Mouse (Mus musculus): ENCODE results near the gene Tcp10c. TPM values are rescaled to one million over a fixed set of nuclear protein-coding genes. Genes with fewer than 3 reads are reported as not detected.
"Not testable (repeated sequence)": the region's sequence is repeated elsewhere in the genome, so short reads cannot be mapped to it uniquely, and the experiment has no call there.

The Tcp10c gene
- polyA plus RNA-seq, 1 experiment from 2014 or later = not detected

GRCm38 (mm10) chr17:13403527-13404131 lies 49.3 kb downstream of the Tcp10c start:
- H3K4me2 ChIP-seq (ENCODE audit: low read length); H3K4me3 ChIP-seq (replicated peaks; ENCODE audit: low read depth, low read length); H3K4me1 ChIP-seq (replicated peaks; ENCODE audit: insufficient read depth, low read length); H3K9ac ChIP-seq (ENCODE audit: low read depth, low read length); DNase-seq (ENCODE audit: low spot score); H3K36me3 ChIP-seq (ENCODE audit: insufficient read depth, low read length); H3K27ac ChIP-seq; H3K9me3 ChIP-seq (replicated peaks; ENCODE audit: low read length); ATAC-seq (replicated peaks; ENCODE audit: low FRiP score, low read depth); H3K27me3 ChIP-seq (ENCODE audit: insufficient read depth, low read length): not testable (repeated sequence)
- WGBS = 82% methylated on average over 5 of the region's 5 CpGs

- H3K4me1 ChIP-seq (replicated peaks; ENCODE audit: insufficient read depth, low read length); H3K27ac ChIP-seq; H3K27me3 ChIP-seq (ENCODE audit: insufficient read depth, low read length); H3K9ac ChIP-seq (ENCODE audit: low read depth, low read length); ATAC-seq (replicated peaks; ENCODE audit: low FRiP score, low read depth); H3K4me3 ChIP-seq (replicated peaks; ENCODE audit: low read depth, low read length); H3K36me3 ChIP-seq (ENCODE audit: insufficient read depth, low read length); H3K4me2 ChIP-seq (ENCODE audit: low read length); DNase-seq (ENCODE audit: low spot score); H3K9me3 ChIP-seq (replicated peaks; ENCODE audit: low read length): not testable (repeated sequence)
- WGBS = 88% methylated on average over 3 of the region's 3 CpGs
Measured at GRCm38 (mm10) chr17:13406023-13406422, 51.7 kb downstream of the Tcp10c start.

- H3K27ac ChIP-seq; H3K9me3 ChIP-seq (replicated peaks; ENCODE audit: low read length); ATAC-seq (replicated peaks; ENCODE audit: low FRiP score, low read depth); H3K4me1 ChIP-seq (replicated peaks; ENCODE audit: insufficient read depth, low read length); H3K4me3 ChIP-seq (replicated peaks; ENCODE audit: low read depth, low read length); H3K27me3 ChIP-seq (ENCODE audit: insufficient read depth, low read length); DNase-seq (ENCODE audit: low spot score); H3K36me3 ChIP-seq (ENCODE audit: insufficient read depth, low read length); H3K4me2 ChIP-seq (ENCODE audit: low read length); H3K9ac ChIP-seq (ENCODE audit: low read depth, low read length): not testable (repeated sequence)
- 86% methylated on average over 5 of the region's 6 CpGs for WGBS
Measured at GRCm38 (mm10) chr17:13406701-13407100, 52.3 kb downstream of the Tcp10c start.

- H3K36me3 ChIP-seq (ENCODE audit: insufficient read depth, low read length); H3K9ac ChIP-seq (ENCODE audit: low read depth, low read length); H3K27me3 ChIP-seq (ENCODE audit: insufficient read depth, low read length); H3K4me2 ChIP-seq (ENCODE audit: low read length); H3K9me3 ChIP-seq (replicated peaks; ENCODE audit: low read length); H3K4me3 ChIP-seq (replicated peaks; ENCODE audit: low read depth, low read length); H3K27ac ChIP-seq; H3K4me1 ChIP-seq (replicated peaks; ENCODE audit: insufficient read depth, low read length); DNase-seq (ENCODE audit: low spot score): not testable (repeated sequence)
- WGBS = 97% methylated on average over 3 of the region's 4 CpGs
- peak; percentile 38; the same call in 1 of the 2 replicates for ATAC-seq (replicated peaks; ENCODE audit: low FRiP score, low read depth)
Measured at GRCm38 (mm10) chr17:13407621-13408256, 53.4 kb downstream of the Tcp10c start.

- WGBS = 89% methylated on average over 9 of the region's 11 CpGs
- H3K4me1 ChIP-seq (replicated peaks; ENCODE audit: insufficient read depth, low read length); H3K27me3 ChIP-seq (ENCODE audit: insufficient read depth, low read length); ATAC-seq (replicated peaks; ENCODE audit: low FRiP score, low read depth); H3K4me2 ChIP-seq (ENCODE audit: low read length); H3K36me3 ChIP-seq (ENCODE audit: insufficient read depth, low read length); H3K9me3 ChIP-seq (replicated peaks; ENCODE audit: low read length); DNase-seq (ENCODE audit: low spot score); H3K4me3 ChIP-seq (replicated peaks; ENCODE audit: low read depth, low read length); H3K9ac ChIP-seq (ENCODE audit: low read depth, low read length); H3K27ac ChIP-seq: not testable (repeated sequence)
Measured at GRCm38 (mm10) chr17:13408257-13408633, 53.9 kb downstream of the Tcp10c start.

- H3K36me3 ChIP-seq (ENCODE audit: insufficient read depth, low read length); H3K9me3 ChIP-seq (replicated peaks; ENCODE audit: low read length); H3K4me3 ChIP-seq (replicated peaks; ENCODE audit: low read depth, low read length); H3K4me1 ChIP-seq (replicated peaks; ENCODE audit: insufficient read depth, low read length); DNase-seq (ENCODE audit: low spot score); H3K4me2 ChIP-seq (ENCODE audit: low read length); H3K27ac ChIP-seq; H3K9ac ChIP-seq (ENCODE audit: low read depth, low read length); H3K27me3 ChIP-seq (ENCODE audit: insufficient read depth, low read length): not testable (repeated sequence)
- WGBS = 92% methylated on average over 9 of the region's 12 CpGs
- ATAC-seq (replicated peaks; ENCODE audit: low FRiP score, low read depth) = peak; percentile 30; the same call in 1 of the 2 replicates
Measured at GRCm38 (mm10) chr17:13421022-13421591, 66.7 kb downstream of the Tcp10c start.

- not testable (repeated sequence) for DNase-seq (ENCODE audit: low spot score); H3K4me2 ChIP-seq (ENCODE audit: low read length); ATAC-seq (replicated peaks; ENCODE audit: low FRiP score, low read depth); H3K27ac ChIP-seq; H3K27me3 ChIP-seq (ENCODE audit: insufficient read depth, low read length); H3K4me1 ChIP-seq (replicated peaks; ENCODE audit: insufficient read depth, low read length); H3K9me3 ChIP-seq (replicated peaks; ENCODE audit: low read length); H3K36me3 ChIP-seq (ENCODE audit: insufficient read depth, low read length); H3K9ac ChIP-seq (ENCODE audit: low read depth, low read length); H3K4me3 ChIP-seq (replicated peaks; ENCODE audit: low read depth, low read length)
- 87% methylated on average over 5 of the region's 5 CpGs for WGBS
Measured at GRCm38 (mm10) chr17:13422638-13423037, 68.3 kb downstream of the Tcp10c start.

GRCm38 (mm10) chr17:13423373-13424024 lies 69.1 kb downstream of the Tcp10c start:
- H3K9me3 ChIP-seq (replicated peaks; ENCODE audit: low read length) = not testable (repeated sequence)
- 68% methylated on average over 8 of the region's 8 CpGs for WGBS

GRCm38 (mm10) chr17:13424321-13424720 lies 69.9 kb downstream of the Tcp10c start:
- DNase-seq (ENCODE audit: low spot score); H3K9me3 ChIP-seq (replicated peaks; ENCODE audit: low read length); H3K4me3 ChIP-seq (replicated peaks; ENCODE audit: low read depth, low read length); H3K9ac ChIP-seq (ENCODE audit: low read depth, low read length); H3K36me3 ChIP-seq (ENCODE audit: insufficient read depth, low read length); H3K27ac ChIP-seq; H3K4me2 ChIP-seq (ENCODE audit: low read length); H3K4me1 ChIP-seq (replicated peaks; ENCODE audit: insufficient read depth, low read length); H3K27me3 ChIP-seq (ENCODE audit: insufficient read depth, low read length): not testable (repeated sequence)
- WGBS = 92% methylated on average over 6 of the region's 6 CpGs
- peak; percentile 37; the same call in 1 of the 2 replicates for ATAC-seq (replicated peaks; ENCODE audit: low FRiP score, low read depth)

More at GRCm38 (mm10) chr17:13423373-13424024, 69.1 kb downstream of the Tcp10c start:
- not testable (repeated sequence) for H3K4me1 ChIP-seq (replicated peaks; ENCODE audit: insufficient read depth, low read length); H3K27ac ChIP-seq; H3K9ac ChIP-seq (ENCODE audit: low read depth, low read length); H3K27me3 ChIP-seq (ENCODE audit: insufficient read depth, low read length); DNase-seq (ENCODE audit: low spot score); H3K36me3 ChIP-seq (ENCODE audit: insufficient read depth, low read length); H3K4me2 ChIP-seq (ENCODE audit: low read length); H3K4me3 ChIP-seq (replicated peaks; ENCODE audit: low read depth, low read length)
- peak; percentile 45 for ATAC-seq (replicated peaks; ENCODE audit: low FRiP score, low read depth)
